ENCODE assay signal across 9 mouse cellular contexts in the genomic region with DNA sequence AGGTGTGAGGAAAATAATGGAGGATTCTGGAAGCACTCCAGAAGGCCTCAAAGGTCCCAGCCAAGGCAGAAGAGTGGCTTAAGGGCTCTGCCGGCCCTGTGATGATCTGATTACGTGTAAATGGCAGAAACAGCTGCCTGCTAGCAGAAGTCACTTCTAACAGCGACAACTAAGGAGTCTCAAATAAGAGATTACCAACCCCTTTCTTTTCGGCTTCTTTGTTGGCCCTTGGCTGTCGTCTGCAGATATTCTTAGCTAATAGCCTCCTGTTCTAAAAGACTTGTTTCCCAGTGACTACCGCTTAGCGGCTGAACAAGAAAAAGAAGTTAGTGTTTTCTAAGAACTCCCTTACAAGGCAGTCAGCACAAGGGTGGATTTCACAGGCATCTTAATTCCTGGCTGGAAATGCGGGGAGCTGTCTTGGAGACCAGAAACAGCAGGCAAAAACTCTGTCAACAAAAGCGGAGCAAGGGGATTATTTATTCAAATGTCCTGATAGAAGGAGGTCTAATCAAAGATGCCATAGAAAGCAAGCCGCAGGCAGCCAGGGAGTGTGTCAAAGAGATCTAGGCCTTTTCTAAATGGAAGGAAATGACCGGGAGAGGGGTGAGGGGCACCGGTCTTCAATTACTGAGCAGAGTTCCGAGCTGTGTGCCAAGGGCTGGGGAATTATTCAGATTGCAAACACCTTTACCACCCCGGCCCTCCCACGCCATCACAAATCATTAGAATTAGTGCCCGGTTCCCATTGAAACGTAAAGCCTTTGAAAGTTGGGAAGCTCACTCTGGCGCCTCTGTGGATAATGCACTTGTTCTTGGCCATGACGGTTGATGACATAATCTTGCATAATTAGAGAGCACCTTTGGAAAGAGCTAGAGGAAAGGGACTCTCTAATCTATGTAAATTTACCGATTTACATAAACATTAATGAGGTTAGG. TPM values are rescaled to one million over a fixed set of nuclear protein-coding genes. Genes with fewer than 3 reads are reported as not detected.
DNase-seq lines count a peak whose midpoint lies in the region; ATAC-seq and TF ChIP-seq lines count a peak whose summit lies in the region.
"Had no signal": no experiment of that assay in that cellular context is flagged by ENCODE, and none has a peak within 500 bp of the region (broad histone marks: within the 10 kb centered on the region; RNA-seq: fewer than 3 reads in every experiment).

No protein-coding gene starts in this region.

- DNase-seq in cerebellum, adult 11-12 months: peak; percentile 14
- DNase-seq in cerebellum, adult 8-10 months: no peak
- peak; percentile 97 for DNase-seq in brain, embryonic 14.5 days (ENCODE audit: low read depth)
- DNase-seq in right cerebral cortex, postnatal 10 days (ENCODE audit: low spot score in 2 of 2): peak; percentile 63 to 80
- no peak for DNase-seq in urinary bladder, postnatal 14 days (ENCODE audit: low spot score)
- DNase-seq in ovary, postnatal 14 days (ENCODE audit: low spot score): no peak

- TF ChIP-seq CTCF in brain, embryonic 14.5 days (IDR thresholded peaks at IDR 0.05; ENCODE audit: borderline replicate concordance, extremely low read depth, insufficient read depth, insufficient read length): no peak

- ATAC-seq in heart, embryonic 14.5 days (ENCODE audit: insufficient number of reproducible peaks, insufficient read depth, low FRiP score, low read depth): no peak
- no peak for ATAC-seq in limb, embryonic 12.5 days (ENCODE audit: insufficient number of reproducible peaks, insufficient read depth, low FRiP score, low TSS enrichment, low read depth)

- no peaks in the 10 kb centered on the region for H3K36me3 ChIP-seq in heart, embryonic 14.5 days (ENCODE audit: control insufficient read depth, insufficient read depth, low read length)
- no peaks in the 10 kb centered on the region for H3K36me3 ChIP-seq in limb, embryonic 12.5 days
- H3K36me3 ChIP-seq: liver, embryonic 15.5 days had no signal

- H3K4me3 ChIP-seq in heart, embryonic 14.5 days (ENCODE audit: control insufficient read depth in 1 of 2, insufficient read depth in 1 of 2, low read depth in 1 of 2, low read length in 2 of 2): no peak overlapping the region
- H3K4me3 ChIP-seq in limb, embryonic 12.5 days (replicated peaks): no peak overlapping the region
- H3K4me3 ChIP-seq: liver, embryonic 15.5 days had no signal

- no peaks in the 10 kb centered on the region for H3K27me3 ChIP-seq in heart, embryonic 14.5 days (ENCODE audit: control insufficient read depth, insufficient read depth, low read length)
- no peaks in the 10 kb centered on the region; the same call in 1 of the 2 replicates for H3K27me3 ChIP-seq in limb, embryonic 12.5 days
- H3K27me3 ChIP-seq: liver, embryonic 15.5 days had no signal

- 35% methylated on average over 20 of the region's 20 CpGs for WGBS in heart, embryonic 14.5 days
- 13% methylated on average over 20 of the region's 20 CpGs for WGBS in limb, embryonic 12.5 days

- no peak for TF ChIP-seq POLR2A in brain, embryonic 14.5 days (IDR thresholded peaks at IDR 0.05; ENCODE audit: borderline replicate concordance, extremely low read depth, insufficient read depth, insufficient read length, poor library complexity, severe bottlenecking)

- H3K9me3 ChIP-seq in heart, embryonic 14.5 days (ENCODE audit: control insufficient read depth, low read length): no peaks in the 10 kb centered on the region
- H3K9me3 ChIP-seq in limb, embryonic 12.5 days: no peaks in the 10 kb centered on the region
- H3K9me3 ChIP-seq: liver, embryonic 15.5 days had no signal

- peak overlapping the region; percentile 24 to 73 for H3K27ac ChIP-seq in heart, embryonic 14.5 days (replicated peaks in 1 of 2; ENCODE audit: control insufficient read depth in 1 of 2, insufficient read depth in 1 of 2, low read depth in 2 of 2, low read length in 2 of 2)
- H3K27ac ChIP-seq in limb, embryonic 12.5 days: peak overlapping the region; percentile 67
- H3K27ac ChIP-seq: liver, embryonic 15.5 days had no signal

- peak overlapping the region; percentile 45; the same call in 1 of the 2 replicates for H3K9ac ChIP-seq in heart, embryonic 14.5 days (ENCODE audit: low read length)
- H3K9ac ChIP-seq in limb, embryonic 12.5 days (replicated peaks): no peak overlapping the region
- H3K9ac ChIP-seq: liver, embryonic 15.5 days had no signal

- no peak overlapping the region; the same call in 1 of the 2 replicates for H3K4me2 ChIP-seq in heart, embryonic 14.5 days (ENCODE audit: low read length)
- peak overlapping the region; percentile 35 for H3K4me2 ChIP-seq in limb, embryonic 12.5 days
- H3K4me2 ChIP-seq: liver, embryonic 15.5 days had no signal

- H3K4me1 ChIP-seq in heart, embryonic 14.5 days (ENCODE audit: control insufficient read depth in 2 of 2, insufficient read depth in 2 of 2, low read length in 2 of 2): peaks cover 22 to 44% of the 10 kb centered on the region in 2 experiments
- peaks cover 21% of the 10 kb centered on the region for H3K4me1 ChIP-seq in limb, embryonic 12.5 days (replicated peaks)

RNA-seq across cellular contexts. Expression of a gene that starts 7.6 kb away (rescaled TPM):
- polyA plus RNA-seq in brain, embryonic 14.5 days (2012; rRNA removed): 22.5 and 28.1 TPM in 2 replicates
- 30.1 and 34.0 TPM in 2 replicates for polyA plus RNA-seq in heart, embryonic 14.5 days (2014; fragmentation: Nextera tagmentation; extraction: Ambion mirVana)
- 0.26 TPM in 1 of 2 replicates, not detected in the other for polyA plus RNA-seq in limb, embryonic 12.5 days (2016; fragmentation: Nextera tagmentation; extraction: Ambion mirVana)

Comparison
In these comparisons a context has a peak if more than half of its experiments do, and no peak if none do; other contexts are left out.
1. DNase-seq: peak in cerebellum, adult 11-12 months (single experiment), brain, embryonic 14.5 days (single experiment) and right cerebral cortex, postnatal 10 days (2 of 2); none in cerebellum, adult 8-10 months (single experiment), urinary bladder, postnatal 14 days (single experiment) and ovary, postnatal 14 days (single experiment).
2. RNA of a gene that starts 7.6 kb away (polyA plus RNA-seq): 30.1 to 34.0 TPM in heart, embryonic 14.5 days and 22.5 to 28.1 TPM in brain, embryonic 14.5 days; 0.26 TPM in limb, embryonic 12.5 days; every median in the first group is over 10 times any median in the second.